Mouse (Mus musculus) lung, adult 2 months (tissue): ENCODE measurements around the gene Fbxw10.

Experiments used
- CTCF ChIP-seq: fragments of 200-500 bp; IDR thresholded peaks from 2 replicates; pipeline ENCODE4 v1.5.1; 2011; ENCODE audit warnings: mild to moderate bottlenecking, low read length, control low read depth; ENCODE audit not compliant: insufficient read depth
- POLR2A ChIP-seq: fragments of 200-500 bp; IDR thresholded peaks from 2 replicates; pipeline ENCODE4 v1.6.1; 2011; ENCODE audit warnings: low read depth, mild to moderate bottlenecking, control low read depth, low read length, borderline replicate concordance; ENCODE audit errors: extremely low read depth

DNA sequence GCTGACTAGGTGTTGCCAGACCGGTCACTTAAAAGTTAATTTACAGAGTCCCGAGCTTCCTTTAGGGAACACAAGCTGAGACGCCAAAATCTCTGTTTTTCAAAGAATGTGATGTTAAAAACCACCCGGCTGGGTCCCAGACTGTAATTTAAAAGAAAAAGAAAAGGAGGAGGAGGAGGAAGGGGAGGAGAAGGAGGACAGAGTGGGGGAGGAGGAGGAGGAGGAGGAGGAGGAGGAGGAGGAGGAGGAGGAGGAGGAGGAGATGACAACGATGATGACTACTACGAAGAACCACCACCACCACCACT is 73.8 kb downstream of the Fbxw10 start:
- TF ChIP-seq CTCF (no peak), POLR2A (no peak)
